ENCODE assay signal across 14 mouse cellular contexts in the genomic region with DNA sequence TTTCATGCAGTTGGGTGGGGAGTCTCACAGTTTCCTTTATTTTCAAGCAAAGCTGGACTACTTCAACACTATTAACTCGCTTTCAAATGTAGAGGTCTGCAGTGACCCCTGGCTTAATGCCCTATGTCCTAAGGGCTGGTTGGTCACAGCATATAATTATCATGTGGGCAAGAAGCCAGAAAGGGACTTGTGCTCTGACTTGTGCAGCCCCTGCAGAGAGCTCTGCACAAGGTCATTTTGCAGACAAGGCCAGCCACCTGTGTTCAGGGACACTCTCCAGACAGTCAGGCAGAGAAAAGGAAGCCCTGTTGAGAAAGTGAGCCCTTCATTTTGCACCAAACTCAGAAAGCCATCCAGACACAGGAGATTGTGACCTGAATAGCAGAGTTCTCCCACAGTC.
A peak's percentile ranks its signal among the peaks of the same experiment; 100 is the strongest.
DNase-seq lines count a peak whose midpoint lies in the region; ATAC-seq and TF ChIP-seq lines count a peak whose summit lies in the region.
"Had no signal": no experiment of that assay in that cellular context is flagged by ENCODE, and none has a peak within 500 bp of the region (broad histone marks: within the 10 kb centered on the region; RNA-seq: fewer than 3 reads in every experiment).

No protein-coding gene starts in this region.

- H3K4me3 ChIP-seq in cerebellum, adult 2 months (replicated peaks; ENCODE audit: insufficient read depth, low read depth, low read length), result no peak overlapping the region
- H3K4me3 ChIP-seq in layer of hippocampus, adult 2 months, result no peak overlapping the region
- no peak overlapping the region for H3K4me3 ChIP-seq in kidney, embryonic 16.5 days (ENCODE audit: low read length)
- H3K4me3 ChIP-seq: limb, embryonic 12.5 days had no signal

- ATAC-seq in kidney, embryonic 16.5 days (ENCODE audit: low FRiP score, low TSS enrichment), result peak; percentile 74; the same call in 1 of the 2 replicates
- ATAC-seq: activated CD4-positive, CD25-positive, alpha-beta regulatory T cell, adult 4 months; midbrain, embryonic 16.5 days had no signal

- no peak for DNase-seq in cerebellum, adult 2 months
- DNase-seq in cerebellum, adult 9-11 months, result no peak
- DNase-seq in layer of hippocampus, adult 2 months (ENCODE audit: low spot score in 2 of 2), result no peak
- no peak for DNase-seq in layer of hippocampus, postnatal 10 days (ENCODE audit: low spot score in 2 of 2)
- peak; percentile 34 for DNase-seq in adrenal gland, adult 8-10 months
- DNase-seq in layer of hippocampus, adult 18-20 months (ENCODE audit: low spot score in 2 of 2), result no peak
- no peak for DNase-seq in neural tube, embryonic 10.5 days (ENCODE audit: extremely low spot score, low spot score)
- DNase-seq: cerebellum, adult 18-20 months; right cerebral cortex, postnatal 4 days had no signal

- no peaks in the 10 kb centered on the region for H3K27me3 ChIP-seq in cerebellum, adult 2 months (ENCODE audit: control insufficient read depth, insufficient read depth, low read length)
- no peaks in the 10 kb centered on the region for H3K27me3 ChIP-seq in kidney, embryonic 16.5 days (ENCODE audit: insufficient read depth, low read length)
- H3K27me3 ChIP-seq: limb, embryonic 12.5 days had no signal

- TF ChIP-seq CTCF in cerebellum, adult 2 months (IDR thresholded peaks at IDR 0.05; ENCODE audit: borderline replicate concordance, insufficient read depth, low read depth, low read length), result no peak
- TF ChIP-seq CTCF in layer of hippocampus, adult 2 months (conservative IDR thresholded peaks at IDR 0.05), result no peak

- peak overlapping the region; percentile 59; the same call in 1 of the 2 replicates for H3K27ac ChIP-seq in cerebellum, adult 2 months (ENCODE audit: insufficient read depth, low read length)
- peak overlapping the region; percentile 20; the same call in 1 of the 2 replicates for H3K27ac ChIP-seq in layer of hippocampus, adult 2 months
- peak overlapping the region; percentile 45; the same call in 1 of the 2 replicates for H3K27ac ChIP-seq in kidney, embryonic 16.5 days (ENCODE audit: low read length)
- H3K27ac ChIP-seq: limb, embryonic 12.5 days had no signal

- no peaks in the 10 kb centered on the region for H3K36me3 ChIP-seq in kidney, embryonic 16.5 days (ENCODE audit: insufficient read depth, low read length)
- H3K36me3 ChIP-seq: G1E; limb, embryonic 12.5 days had no signal

- 26% methylated on average over 1 of the region's 1 CpGs for WGBS in cerebellum, adult 2 months
- WGBS in kidney, embryonic 16.5 days, result 26% methylated on average over 1 of the region's 1 CpGs

- no peak for TF ChIP-seq POLR2A in cerebellum, adult 2 months (IDR thresholded peaks at IDR 0.05; ENCODE audit: borderline replicate concordance, insufficient read depth, low read length)

- H3K4me2 ChIP-seq in kidney, embryonic 16.5 days (replicated peaks; ENCODE audit: low read depth, low read length), result no peak overlapping the region
- H3K4me2 ChIP-seq: limb, embryonic 12.5 days had no signal

- H3K4me1 ChIP-seq in cerebellum, adult 2 months (ENCODE audit: control insufficient read depth, insufficient read depth, low read length), result no peaks in the 10 kb centered on the region
- H3K4me1 ChIP-seq in kidney, embryonic 16.5 days (ENCODE audit: insufficient read depth, low read length), result 0 out of 2 replicates have a peak, but pooled peaks cover 14% of the 10 kb centered on the region
- H3K4me1 ChIP-seq: limb, embryonic 12.5 days had no signal

- no peak overlapping the region for H3K9ac ChIP-seq in kidney, embryonic 16.5 days (replicated peaks; ENCODE audit: low read length)
- H3K9ac ChIP-seq: limb, embryonic 12.5 days had no signal

- no peaks in the 10 kb centered on the region for H3K9me3 ChIP-seq in kidney, embryonic 16.5 days (ENCODE audit: low read length)
- H3K9me3 ChIP-seq: G1E; limb, embryonic 12.5 days had no signal
